ENCODE assay signal across 18 mouse cellular contexts in the genomic region with DNA sequence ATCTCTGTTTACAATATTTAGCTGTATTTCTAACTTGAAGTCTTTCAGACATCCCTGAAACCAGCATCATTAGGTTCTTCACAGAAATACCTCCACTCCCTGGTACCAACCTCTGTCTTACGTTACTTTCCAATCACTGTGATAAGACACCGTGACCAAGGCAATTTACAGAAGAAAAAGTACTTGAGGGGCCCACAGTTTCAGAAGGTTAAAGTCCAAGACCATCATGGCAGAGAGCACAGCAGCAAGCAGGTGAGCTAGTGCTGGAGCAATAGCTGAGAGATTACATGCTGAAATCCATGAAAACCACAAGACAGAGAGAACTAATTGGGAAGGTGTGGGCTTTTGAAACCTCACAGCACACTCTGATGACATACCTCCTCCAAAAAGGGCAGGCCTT.
DNase-seq lines count a peak whose midpoint lies in the region; ATAC-seq lines count a peak whose summit lies in the region.
"Had no signal": no experiment of that assay in that cellular context is flagged by ENCODE, and none has a peak within 500 bp of the region (broad histone marks: within the 10 kb centered on the region; RNA-seq: fewer than 3 reads in every experiment).

No protein-coding gene starts in this region.

- peak; percentile 2 for DNase-seq in heart, embryonic 10.5 days (ENCODE audit: low spot score)
- DNase-seq in heart, postnatal 4 days: no peak
- DNase-seq in kidney, adult 8-10 months: no peak
- no peak for DNase-seq in adrenal gland, postnatal 4 days (ENCODE audit: low spot score in 2 of 2)
- DNase-seq: adrenal gland, adult 2 months; adrenal gland, postnatal 10 days; adrenal gland, postnatal 25 days; cerebellum, adult 11-12 months; cerebellum, adult 2 months; cerebellum, adult 9-10 months; cerebellum, postnatal 10 days; cerebellum, postnatal 25 days; forebrain, postnatal 0 days had no signal

- H3K27ac ChIP-seq in heart, embryonic 10.5 days: no peak overlapping the region
- H3K27ac ChIP-seq in intestine, embryonic 16.5 days (ENCODE audit: low read length): no peak overlapping the region
- H3K27ac ChIP-seq: embryonic facial prominence, embryonic 10.5 days; embryonic facial prominence, embryonic 12.5 days; forebrain, embryonic 13.5 days; forebrain, embryonic 15.5 days had no signal

- H3K9ac ChIP-seq in intestine, embryonic 16.5 days (ENCODE audit: low read depth, low read length): no peak overlapping the region
- H3K9ac ChIP-seq: embryonic facial prominence, embryonic 12.5 days; forebrain, embryonic 13.5 days; forebrain, embryonic 15.5 days; forebrain, postnatal 0 days had no signal

- 61% methylated on average over 2 of the region's 2 CpGs for WGBS in heart, embryonic 10.5 days
- 46% methylated on average over 2 of the region's 2 CpGs for WGBS in intestine, embryonic 16.5 days

- peaks cover 1% of the 10 kb centered on the region; the same call in 1 of the 2 replicates for H3K4me1 ChIP-seq in heart, embryonic 10.5 days
- no peaks in the 10 kb centered on the region for H3K4me1 ChIP-seq in intestine, embryonic 16.5 days (ENCODE audit: control insufficient read depth, insufficient read depth, low read length)
- H3K4me1 ChIP-seq: embryonic facial prominence, embryonic 12.5 days; forebrain, embryonic 13.5 days; forebrain, embryonic 15.5 days had no signal

- H3K36me3 ChIP-seq in heart, embryonic 10.5 days: no peaks in the 10 kb centered on the region
- no peaks in the 10 kb centered on the region for H3K36me3 ChIP-seq in intestine, embryonic 16.5 days (ENCODE audit: control insufficient read depth, insufficient read depth, low read length)
- H3K36me3 ChIP-seq: embryonic facial prominence, embryonic 10.5 days; embryonic facial prominence, embryonic 12.5 days; forebrain, embryonic 15.5 days had no signal

- H3K9me3 ChIP-seq in heart, embryonic 10.5 days: no peaks in the 10 kb centered on the region
- H3K9me3 ChIP-seq in intestine, embryonic 16.5 days (ENCODE audit: control insufficient read depth, low read length): no peaks in the 10 kb centered on the region
- H3K9me3 ChIP-seq: embryonic facial prominence, embryonic 10.5 days; embryonic facial prominence, embryonic 12.5 days; forebrain, embryonic 13.5 days; forebrain, embryonic 15.5 days had no signal

- ATAC-seq in intestine, embryonic 16.5 days: peak; percentile 70
- ATAC-seq: forebrain, embryonic 13.5 days; forebrain, embryonic 15.5 days; forebrain, postnatal 0 days had no signal

- H3K27me3 ChIP-seq in heart, embryonic 10.5 days (ENCODE audit: insufficient read depth, poor library complexity, severe bottlenecking): no peaks in the 10 kb centered on the region
- H3K27me3 ChIP-seq in intestine, embryonic 16.5 days (replicated peaks; ENCODE audit: control insufficient read depth, insufficient read depth, low read length): no peaks in the 10 kb centered on the region
- H3K27me3 ChIP-seq: embryonic facial prominence, embryonic 12.5 days; forebrain, embryonic 13.5 days; forebrain, embryonic 15.5 days had no signal

- H3K4me2 ChIP-seq in intestine, embryonic 16.5 days (ENCODE audit: low read depth, low read length): no peak overlapping the region
- H3K4me2 ChIP-seq: embryonic facial prominence, embryonic 12.5 days; forebrain, embryonic 13.5 days; forebrain, embryonic 15.5 days had no signal

- H3K4me3 ChIP-seq in heart, embryonic 10.5 days: no peak overlapping the region
- H3K4me3 ChIP-seq in intestine, embryonic 16.5 days (ENCODE audit: low read length): no peak overlapping the region
- H3K4me3 ChIP-seq: embryonic facial prominence, embryonic 10.5 days; embryonic facial prominence, embryonic 12.5 days; forebrain, embryonic 13.5 days; forebrain, embryonic 15.5 days had no signal
